Mouse (Mus musculus): ENCODE measurements around the gene Ddb2.

GRCm38 (mm10) chr2:91284375-91285199, 47.8 kb upstream of the Ddb2 start:
- TF ChIP-seq POLR2A (IDR thresholded peaks at IDR 0.05; ENCODE audit: low read depth, low read length): no peak
- no peak for TF ChIP-seq CTCF (IDR thresholded peaks at IDR 0.05; ENCODE audit: extremely low read depth, insufficient read length, insufficient replicate concordance, low read depth, low read length)

Data from small intestine, adult 2 months (tissue).